Mouse (Mus musculus) mouse embryonic stem cell (cell line): Measurements from ENCODE around the gene Rsph14.
"Not testable (repeated sequence)": the region's sequence is repeated elsewhere in the genome, so short reads cannot be mapped to it uniquely, and the experiment has no call there.

Experiments used
- in situ Hi-C, 2 experiments: fragments of 300-500 bp; cut with MboI; formaldehyde crosslinking; loops; 1 replicate in 1 of 2; 3 replicates in 1 of 2; pipeline ENCODE4 v1.14.3; 2019 to 2020; ENCODE audit warnings: low sequenced_read_pairs in 2 of 2, low pct_unique_long_range_greater_than_20kb in 1 of 2, mixed read lengths in 1 of 2; ENCODE audit not compliant: unreplicated experiment in 1 of 2

Rsph14 gene

DNA sequence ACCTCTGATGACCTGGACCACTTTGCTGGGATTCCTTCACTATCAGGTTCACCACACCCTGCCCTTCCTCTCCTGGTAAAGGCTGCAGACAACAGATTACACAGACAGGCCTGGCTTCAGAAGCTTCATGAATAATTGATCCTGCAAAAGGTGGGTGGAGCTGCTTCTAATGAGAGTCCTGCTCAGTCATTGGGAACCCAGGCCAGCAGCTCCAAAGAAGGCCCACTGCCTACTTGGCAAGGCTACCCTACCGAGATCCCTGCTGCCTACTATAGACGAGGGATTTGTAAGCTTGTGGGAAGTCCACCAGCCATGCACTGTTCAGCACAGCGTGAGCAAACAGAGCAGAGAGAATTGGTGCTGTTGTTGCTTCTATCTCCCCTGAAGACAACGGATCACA lies 23.9 kb upstream of the Rsph14 start:
- in situ Hi-C loops = loop anchor here (5.0 to 10.0 kb wide), 2 partner anchors 99 to 101 kb away; no protein-coding TSS in a partner anchor

DNA sequence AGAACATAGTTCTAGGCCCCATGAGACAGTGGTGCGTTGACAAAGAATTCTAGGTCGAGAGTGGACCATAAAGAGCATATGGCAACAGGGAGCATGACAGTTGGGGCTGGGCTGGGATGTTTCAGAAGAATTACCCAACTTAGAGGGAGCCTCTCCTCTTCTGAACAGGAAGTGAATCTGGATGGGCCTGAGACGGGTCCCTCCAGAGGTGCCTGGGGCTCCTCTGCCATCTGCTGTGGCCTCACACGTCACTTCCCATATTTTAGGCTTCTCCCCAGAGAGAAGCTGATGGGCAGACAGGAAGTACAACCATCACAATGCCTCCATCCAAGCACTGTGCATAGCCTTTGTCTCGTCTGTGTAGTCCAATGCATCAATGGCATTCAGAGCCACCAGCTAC lies 23.3 kb upstream of the Rsph14 start:
- in situ Hi-C loops = loop anchor here (5.0 to 10.0 kb wide), 2 partner anchors 99 to 102 kb away; no protein-coding TSS in a partner anchor

DNA sequence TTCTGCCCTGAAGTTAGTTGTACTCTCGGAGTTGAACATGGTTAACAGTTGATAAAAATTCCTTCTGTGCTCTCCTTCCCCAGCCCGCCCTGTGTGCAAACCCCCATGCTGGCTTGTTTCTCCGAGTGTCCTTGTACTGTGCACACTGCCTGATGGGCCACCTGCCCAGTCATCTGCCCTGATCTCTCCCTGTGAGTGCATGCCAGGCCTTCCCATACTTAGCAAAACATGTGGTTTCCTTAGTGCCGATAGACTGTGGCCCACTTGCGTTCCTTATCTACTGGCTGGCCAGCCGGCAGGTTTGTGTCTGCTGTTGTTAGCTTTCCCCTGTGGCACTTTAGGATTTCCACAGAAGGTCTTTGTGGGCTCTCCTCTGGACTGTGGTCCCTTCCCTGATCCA lies 21.7 kb upstream of the Rsph14 start:
- in situ Hi-C loops = loop anchor here in 1 of 2 experiments (10.0 kb wide), 1 partner anchor 101 kb away; no protein-coding TSS in a partner anchor

DNA sequence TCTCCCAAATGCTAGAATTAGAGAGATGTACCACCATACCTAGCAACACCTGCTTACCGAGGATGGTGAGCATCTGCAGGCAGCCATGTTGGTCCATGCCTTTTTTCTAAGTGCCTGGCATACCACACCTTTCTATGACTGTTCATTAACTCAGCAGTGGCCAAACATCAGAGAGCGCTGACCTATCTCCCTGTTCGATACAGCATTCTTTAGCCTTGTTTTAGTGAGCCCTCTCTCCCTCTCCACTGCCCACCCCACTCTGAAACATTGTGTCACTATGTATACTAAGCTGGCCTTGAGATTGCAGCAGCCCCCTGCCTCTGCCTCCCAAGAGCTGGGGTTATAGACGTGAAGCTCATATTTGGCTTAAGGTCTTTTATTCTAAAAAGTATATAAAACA lies 21.3 kb upstream of the Rsph14 start:
- in situ Hi-C loops = loop anchor here in 1 of 2 experiments (10.0 kb wide), 1 partner anchor 101 kb away; no protein-coding TSS in a partner anchor

DNA sequence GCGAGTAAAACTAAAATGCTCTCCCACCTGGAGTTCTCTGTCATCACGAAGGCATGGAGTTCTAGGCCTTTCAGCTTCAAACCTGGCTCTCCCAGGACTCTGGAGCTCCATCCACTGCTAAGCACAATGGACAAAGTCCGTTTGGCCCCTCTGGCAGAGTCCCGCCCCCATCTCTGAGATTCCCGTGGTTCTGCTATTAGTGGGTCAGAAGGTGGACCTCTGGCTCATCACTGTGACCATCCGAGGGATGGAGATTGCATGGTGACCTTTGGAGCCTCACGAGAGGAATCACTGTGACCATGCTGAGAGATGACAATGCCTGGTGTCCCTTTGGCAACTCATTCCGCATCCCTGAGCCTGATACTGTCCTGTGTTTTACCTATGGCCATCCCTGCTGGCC lies 20.5 kb upstream of the Rsph14 start:
- in situ Hi-C loops = loop anchor here in 1 of 2 experiments (10.0 kb wide), 1 partner anchor 102 kb away; no protein-coding TSS in a partner anchor

DNA sequence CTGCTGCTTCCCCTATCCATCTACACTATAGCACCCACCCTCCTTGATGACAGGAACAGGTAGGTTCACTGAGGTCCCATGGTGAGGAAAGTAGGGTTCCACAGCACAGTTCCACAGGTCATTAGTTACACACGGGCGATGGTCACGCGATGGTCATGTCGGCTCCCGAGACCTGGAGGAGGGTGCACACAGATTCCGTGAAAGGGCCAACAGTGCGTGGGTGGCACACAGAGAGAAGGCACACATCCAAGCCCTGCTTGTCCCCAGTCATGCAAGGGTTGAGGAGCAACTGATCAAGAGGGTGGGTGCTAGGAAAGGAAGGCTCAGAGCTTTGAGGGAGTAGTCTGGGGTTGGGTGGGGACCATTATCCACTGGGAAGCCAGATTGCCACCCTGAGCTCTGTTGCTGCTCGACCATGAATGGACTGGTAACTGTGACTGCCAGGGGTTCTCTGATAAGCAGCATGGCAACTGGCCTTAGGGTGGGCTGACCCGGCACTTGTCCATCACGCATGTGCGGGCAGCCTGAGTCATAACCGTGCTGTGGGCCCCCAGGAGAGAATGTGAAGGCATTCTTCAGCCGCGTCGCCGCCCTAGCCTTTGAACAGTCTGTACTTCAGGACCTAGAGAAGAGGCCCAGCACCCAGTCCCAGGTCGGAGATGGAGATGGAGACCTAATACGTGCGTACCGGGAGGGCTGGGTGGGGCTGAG lies 19.1 kb upstream of the Rsph14 start:
- in situ Hi-C loops = loop anchor here in 1 of 2 experiments (10.0 kb wide), 1 partner anchor 103 kb away; no protein-coding TSS in a partner anchor

DNA sequence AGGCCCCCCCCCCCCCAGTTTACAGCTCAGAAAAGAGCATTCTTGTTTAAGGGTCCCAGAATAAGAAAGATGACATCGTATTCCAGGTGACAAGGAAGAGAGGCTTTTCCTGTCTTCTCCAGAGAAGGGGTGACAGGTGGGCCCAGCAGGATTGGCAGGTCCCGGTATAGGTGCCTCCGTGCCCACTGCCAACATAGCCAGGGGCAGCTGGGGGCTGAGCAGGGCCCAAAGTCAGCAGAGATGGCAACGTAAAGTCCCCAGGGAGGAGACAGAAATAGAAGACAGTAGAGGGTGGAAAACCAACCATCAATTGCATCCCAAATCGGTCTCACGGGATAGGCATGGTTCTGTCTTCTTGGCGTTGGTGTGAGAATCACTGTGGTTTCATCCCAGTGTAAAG lies 16.3 kb upstream of the Rsph14 start:
- in situ Hi-C loops = no loop called here

DNA sequence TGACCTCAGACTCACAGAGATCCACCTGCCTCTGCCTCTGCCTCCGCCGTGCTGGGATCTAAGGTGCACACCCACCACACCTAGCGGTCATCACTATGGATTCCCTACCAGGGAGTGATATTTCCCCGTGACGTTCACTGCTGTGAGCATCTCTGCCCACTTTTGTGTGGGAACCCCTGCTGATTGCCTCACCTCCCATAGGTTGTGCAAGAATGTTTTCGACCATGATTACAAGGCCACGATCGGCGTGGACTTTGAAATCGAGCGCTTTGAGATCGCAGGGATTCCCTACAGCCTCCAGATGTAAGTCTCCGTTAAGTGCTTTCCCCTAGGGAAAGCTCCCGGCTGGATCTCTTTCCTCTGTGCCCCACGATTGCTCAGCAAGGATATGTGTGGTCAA lies 13.4 kb upstream of the Rsph14 start:
- in situ Hi-C loops = no loop called here

DNA sequence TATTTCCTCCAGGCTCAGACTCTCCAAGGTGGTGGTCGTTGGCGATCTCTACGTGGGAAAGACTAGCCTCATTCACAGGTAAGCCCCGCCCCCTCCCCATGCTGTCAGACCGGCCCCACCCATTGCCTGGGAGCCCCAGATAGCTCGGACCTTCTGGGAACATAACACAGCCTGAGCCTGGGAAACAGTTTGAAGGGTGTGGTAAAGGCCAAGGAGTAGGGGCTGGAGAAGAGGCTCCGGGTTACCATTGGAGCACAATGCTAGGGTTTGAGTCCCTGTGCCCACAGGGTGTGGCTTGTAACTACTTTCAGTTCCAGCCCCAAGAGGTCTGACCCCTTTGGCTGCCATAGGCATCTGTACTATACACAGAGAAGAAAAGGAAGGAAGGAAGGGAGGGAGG lies 12.1 kb upstream of the Rsph14 start:
- in situ Hi-C loops = no loop called here

DNA sequence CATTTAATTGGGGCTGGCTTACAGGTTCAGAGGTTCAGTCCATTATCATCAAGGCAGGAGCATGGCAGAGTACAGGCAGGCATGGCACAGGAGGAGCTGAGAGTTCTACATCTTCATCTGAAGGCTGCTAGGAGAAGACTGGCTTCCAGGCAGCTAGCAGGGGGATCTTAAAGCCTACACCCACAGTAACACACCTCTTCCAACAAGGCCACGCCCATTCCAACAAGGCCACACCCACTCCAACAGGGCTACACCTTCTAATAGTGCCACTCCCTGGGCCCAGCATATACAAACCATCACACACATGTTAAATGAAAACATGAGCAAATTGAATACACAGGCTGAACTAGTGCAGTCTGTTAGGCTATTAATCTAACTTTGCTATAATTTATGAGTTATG lies 9.7 kb upstream of the Rsph14 start:
- in situ Hi-C loops = not testable (repeated sequence)

DNA sequence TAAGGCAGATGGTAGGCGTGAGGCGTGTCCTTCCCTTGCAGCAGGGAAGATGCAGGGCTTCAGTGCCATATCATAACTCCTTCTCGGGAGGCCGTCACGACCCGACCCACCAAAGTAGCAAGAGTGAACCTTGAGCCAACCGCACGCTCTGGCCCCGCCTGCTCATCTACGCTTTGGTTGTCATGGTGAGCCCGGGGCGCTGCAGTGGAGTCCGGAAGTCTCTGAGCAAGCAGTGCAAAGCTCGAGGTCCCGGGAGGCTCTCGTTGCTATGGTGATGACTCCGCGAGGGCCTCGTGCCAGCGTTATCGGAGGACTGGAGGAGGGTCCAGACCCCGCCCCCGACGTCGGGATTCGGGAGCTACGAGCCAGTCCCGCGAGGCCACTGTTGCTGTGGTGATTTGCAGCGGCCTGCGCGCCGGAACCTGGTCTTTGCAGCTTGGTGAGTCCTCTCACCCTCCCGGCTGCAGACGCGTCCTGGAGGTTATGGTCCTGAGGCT lies 4.5 kb upstream of the Rsph14 start, which contains the start of gene Rab36:
Rab36 (plus strand) TSS at position 176 of the 497 bp plus-strand sequence.
- in situ Hi-C loops = no loop called here

DNA sequence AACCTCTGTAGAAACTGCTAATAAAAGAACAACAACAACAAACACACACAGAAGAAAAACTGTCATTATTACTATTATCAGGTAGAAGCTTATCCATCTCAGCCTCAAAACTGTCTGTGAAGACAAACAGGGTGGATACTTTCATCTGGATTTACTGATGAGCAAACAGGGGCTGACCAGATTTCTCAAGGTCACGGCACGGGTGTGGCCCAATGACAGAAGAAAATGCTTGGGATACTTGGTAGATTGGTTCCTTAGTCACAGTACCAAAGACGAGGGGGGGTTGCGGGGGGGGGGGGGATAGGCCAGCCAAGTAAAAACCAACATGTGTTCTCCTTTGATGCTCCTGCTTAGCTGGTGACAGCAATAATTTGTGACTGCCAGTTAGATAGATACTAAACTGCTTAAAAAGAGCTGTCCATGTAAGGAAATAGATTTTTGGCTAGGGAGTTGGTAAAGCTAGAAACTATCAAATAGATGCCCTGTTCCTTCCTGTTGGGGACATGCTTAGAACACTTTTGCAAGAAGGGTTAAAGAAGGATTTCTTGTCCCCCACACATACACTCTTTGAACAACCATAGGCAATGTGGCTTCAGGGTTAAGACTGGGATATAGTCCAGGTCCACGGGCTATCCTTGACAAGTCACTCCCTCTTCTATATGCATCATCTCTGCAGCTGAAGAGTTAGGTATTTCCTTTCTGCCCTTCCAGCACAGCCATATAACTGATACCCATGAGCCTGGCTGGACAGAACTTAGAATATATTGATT lies 856 bp downstream of the Rsph14 start:
- in situ Hi-C loops = no loop called here

DNA sequence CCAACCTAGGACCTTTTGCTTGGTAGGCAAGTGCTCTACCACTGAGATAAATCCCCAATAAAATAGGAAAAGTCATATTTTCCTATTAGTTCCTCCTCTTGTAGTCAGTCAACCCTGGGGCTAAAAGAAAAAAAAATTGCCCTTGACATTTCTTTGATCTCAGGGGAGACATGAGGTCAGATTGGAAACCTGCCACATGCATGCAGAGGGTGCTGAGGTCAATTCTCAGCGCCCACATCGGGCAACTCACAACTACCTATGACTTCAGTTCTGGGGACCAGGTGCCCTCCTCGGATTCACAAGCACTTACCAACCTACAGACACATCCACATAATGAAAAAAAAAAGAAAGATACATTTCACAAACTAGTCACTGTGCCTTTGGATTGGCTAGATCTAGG lies 2.2 kb downstream of the Rsph14 start:
- in situ Hi-C loops = no loop called here

DNA sequence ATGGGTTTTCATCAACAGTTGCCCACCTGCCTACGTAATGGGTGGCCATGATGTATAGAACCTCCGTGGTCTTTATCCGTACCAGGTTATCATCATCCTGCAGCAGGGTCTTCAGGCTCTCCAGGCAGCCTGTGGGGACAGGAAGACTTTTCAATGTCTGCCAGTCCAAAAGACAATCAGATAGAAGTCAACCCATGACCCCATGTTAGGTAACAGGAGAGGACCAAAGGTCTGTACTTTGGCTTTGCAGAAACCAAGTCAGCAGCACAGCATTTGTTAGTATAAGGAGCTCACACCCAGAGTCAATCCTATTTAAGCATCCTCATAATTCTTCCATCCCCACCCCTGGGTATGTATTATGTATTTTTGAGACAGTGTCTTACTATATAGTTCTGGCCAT lies 2.7 kb downstream of the Rsph14 start:
- in situ Hi-C loops = loop anchor here (10.0 kb wide), 1 partner anchor 95 kb away; no protein-coding TSS in a partner anchor

DNA sequence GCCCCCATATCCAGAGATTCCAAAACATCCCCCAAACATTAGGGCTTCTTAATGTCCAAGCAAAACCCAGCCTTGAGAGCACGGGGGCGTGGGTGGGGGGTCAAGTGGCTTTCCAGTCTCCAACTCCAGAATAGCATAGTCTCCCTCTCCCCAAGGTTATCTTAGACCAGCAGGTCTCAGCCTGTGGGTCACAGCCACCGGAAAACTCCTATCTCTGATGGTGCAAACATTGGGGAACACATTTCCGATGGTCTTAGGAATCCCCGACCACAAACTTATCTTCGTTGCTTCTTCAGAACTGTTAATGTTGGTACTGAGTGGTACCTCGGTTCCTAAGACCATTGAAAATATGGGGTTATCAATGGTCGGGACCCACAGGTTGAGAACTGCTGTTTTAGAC lies 3.6 kb downstream of the Rsph14 start:
- in situ Hi-C loops = loop anchor here (10.0 kb wide), 1 partner anchor 94 kb away; no protein-coding TSS in a partner anchor

DNA sequence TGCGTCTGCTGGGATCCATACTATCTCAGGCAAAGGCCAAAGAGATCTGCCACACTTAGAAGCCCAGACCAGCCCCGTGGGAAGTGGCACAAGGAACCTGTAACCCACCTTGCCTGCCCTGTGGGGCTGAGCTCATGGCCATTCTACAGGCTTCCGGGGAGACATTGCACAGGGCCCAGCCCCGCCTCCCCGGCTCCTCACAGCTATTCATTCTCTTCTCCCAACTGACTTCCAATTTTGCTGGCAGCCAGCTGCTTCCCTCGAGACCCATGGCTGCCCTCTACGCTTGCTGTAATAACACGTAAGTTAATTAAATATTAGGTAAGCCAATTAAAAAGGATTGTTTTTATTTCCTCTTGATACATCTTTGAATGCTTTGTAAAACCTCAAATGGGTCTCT lies 5.9 kb downstream of the Rsph14 start:
- in situ Hi-C loops = loop anchor here (10.0 kb wide), 1 partner anchor 92 kb away; no protein-coding TSS in a partner anchor

DNA sequence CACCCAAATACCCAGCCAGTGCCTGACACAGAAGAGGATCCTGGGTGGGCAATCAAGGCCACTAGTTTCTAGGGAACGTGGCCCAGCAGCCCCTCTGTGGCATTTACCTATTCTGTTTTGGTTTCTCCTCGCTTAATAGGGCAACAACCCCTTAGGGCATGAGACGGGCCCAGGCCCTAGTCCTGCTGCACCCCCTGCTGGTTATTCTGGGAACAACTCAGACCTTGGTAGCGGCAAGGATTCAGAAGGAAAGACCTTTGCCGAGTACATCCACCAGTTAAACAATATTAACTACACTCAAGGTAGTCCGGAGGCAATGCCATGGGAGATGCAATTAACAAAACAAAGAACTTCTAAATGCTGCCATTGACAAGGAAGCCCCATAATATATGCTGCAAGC lies 11.2 kb downstream of the Rsph14 start:
- in situ Hi-C loops = loop anchor here (10.0 kb wide), 1 partner anchor 86 kb away; no protein-coding TSS in a partner anchor

DNA sequence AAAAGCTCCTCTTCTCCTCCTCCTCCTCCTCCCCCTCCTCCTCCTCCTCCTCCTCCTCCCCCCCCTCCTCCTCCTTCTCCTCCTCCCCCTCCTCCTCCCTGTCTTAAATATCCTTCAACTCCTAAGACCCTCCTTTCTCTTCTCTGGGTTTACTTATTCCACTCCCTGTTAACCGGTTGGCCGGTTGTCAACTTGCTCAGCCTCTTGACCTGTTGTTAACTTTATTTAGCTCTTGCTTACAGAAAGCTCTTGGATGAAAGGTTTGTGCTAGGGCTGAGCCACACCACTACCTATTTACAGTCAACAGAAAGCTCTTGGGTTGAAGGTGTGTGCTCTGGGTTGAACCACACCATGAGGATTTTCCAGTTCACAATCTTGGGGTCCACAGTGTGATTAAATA lies 12.1 kb downstream of the Rsph14 start:
- in situ Hi-C loops = loop anchor here (10.0 kb wide), 1 partner anchor 85 kb away; no protein-coding TSS in a partner anchor

DNA sequence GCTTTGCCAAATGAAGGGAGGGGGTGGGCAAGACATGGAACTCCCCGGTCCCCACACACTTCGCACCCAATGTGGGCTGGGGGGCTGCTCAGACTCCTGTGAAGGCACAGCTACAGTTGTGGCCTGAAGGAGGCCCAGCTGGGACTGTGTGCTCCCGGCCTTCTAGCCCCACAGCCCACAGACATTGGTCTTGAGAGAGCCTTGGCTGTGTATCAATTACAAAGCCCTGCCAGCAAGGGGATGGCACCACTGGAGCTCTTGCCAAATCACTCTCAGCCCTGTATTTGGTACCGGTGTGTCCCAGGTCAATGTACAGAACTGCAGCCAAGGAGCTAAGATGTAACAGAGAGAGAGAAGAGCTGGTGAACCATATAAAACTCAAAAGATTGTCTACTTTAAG lies 15.9 kb downstream of the Rsph14 start:
- in situ Hi-C loops = no loop called here
